9 mouse cellular contexts compared by ENCODE assay signal in genomic region chr2:107289990-107290696, GRCm38 (mm10). TPM values are rescaled to one million over a fixed set of nuclear protein-coding genes. Genes with fewer than 3 reads are reported as not detected.
DNase-seq lines count a peak whose midpoint lies in the region; ATAC-seq and TF ChIP-seq lines count a peak whose summit lies in the region.
"Had no signal": no experiment of that assay in that cellular context is flagged by ENCODE, and none has a peak within 500 bp of the region (broad histone marks: within the 10 kb centered on the region; RNA-seq: fewer than 3 reads in every experiment).

Gene Kcna4 (plus strand): TSS chr2:107290639.

- H3K4me1 ChIP-seq in hindbrain, embryonic 12.5 days = peaks cover 5% of the 10 kb centered on the region
- peaks cover 12% of the 10 kb centered on the region; the same call in 1 of the 2 replicates for H3K4me1 ChIP-seq in midbrain, embryonic 15.5 days

- H3K9me3 ChIP-seq in hindbrain, embryonic 12.5 days (replicated peaks) = no peaks in the 10 kb centered on the region
- no peaks in the 10 kb centered on the region for H3K9me3 ChIP-seq in midbrain, embryonic 15.5 days

- TF ChIP-seq CTCF in gastrocnemius, adult 2 months (IDR thresholded peaks at IDR 0.05) = no peak

- 0 out of 2 replicates have a peak, but pooled peaks cover 3% of the 10 kb centered on the region for H3K27me3 ChIP-seq in hindbrain, embryonic 12.5 days
- H3K27me3 ChIP-seq in midbrain, embryonic 15.5 days (replicated peaks) = no peaks in the 10 kb centered on the region

- peak within 1 kb of the TSS; percentile 94 for H3K4me2 ChIP-seq in hindbrain, embryonic 12.5 days (replicated peaks)
- H3K4me2 ChIP-seq in midbrain, embryonic 15.5 days = peak within 1 kb of the TSS; percentile 90

- no peak within 1 kb of the TSS for H3K27ac ChIP-seq in gastrocnemius, adult 2 months
- no peak within 1 kb of the TSS for H3K27ac ChIP-seq in hindbrain, embryonic 12.5 days
- H3K27ac ChIP-seq in midbrain, embryonic 15.5 days = peak within 1 kb of the TSS; percentile 71
- H3K27ac ChIP-seq: macrophage had no signal

- H3K36me3 ChIP-seq in hindbrain, embryonic 12.5 days = no peaks in the 10 kb centered on the region
- 0 out of 2 replicates have a peak, but pooled peaks cover 2% of the 10 kb centered on the region for H3K36me3 ChIP-seq in midbrain, embryonic 15.5 days (replicated peaks)

- DNase-seq in gastrocnemius, adult 2 months = no peak
- DNase-seq in gastrocnemius, adult 18-20 months (ENCODE audit: low spot score) = no peak
- DNase-seq in c-Kit-positive CD71-positive TER-119-negative erythroid progenitor cells, embryonic 14.5 days (ENCODE audit: low read depth) = peak; percentile 5
- peak; percentile 40 for DNase-seq in forelimb bud, embryonic 11.5 days (ENCODE audit: low read depth, low spot score)
- peak; percentile 61 to 78 for DNase-seq in left cerebral cortex, postnatal 10 days (ENCODE audit: extremely low spot score in 1 of 2, low spot score in 2 of 2)
- no peak for DNase-seq in urinary bladder, postnatal 10 days (ENCODE audit: low spot score)

- H3K9ac ChIP-seq in hindbrain, embryonic 12.5 days = peak within 1 kb of the TSS; percentile 53
- H3K9ac ChIP-seq in midbrain, embryonic 15.5 days = peak within 1 kb of the TSS; percentile 68

- WGBS in hindbrain, embryonic 12.5 days = 5% methylated on average over 24 of the region's 24 CpGs
- 5% methylated on average over 24 of the region's 24 CpGs for WGBS in midbrain, embryonic 15.5 days

- ATAC-seq in hindbrain, embryonic 12.5 days (ENCODE audit: low FRiP score) = peak; percentile 95
- ATAC-seq in midbrain, embryonic 15.5 days (replicated peaks) = peak; percentile 97

- peak within 1 kb of the TSS; percentile 39 for H3K4me3 ChIP-seq in gastrocnemius, adult 2 months
- H3K4me3 ChIP-seq in hindbrain, embryonic 12.5 days = peak within 1 kb of the TSS; percentile 51
- peak within 1 kb of the TSS; percentile 67 for H3K4me3 ChIP-seq in midbrain, embryonic 15.5 days

- intact Hi-C loops in gastrocnemius, adult 2 months (cut with DNase I) = no loop called here
- intact Hi-C loops in left cerebral cortex, postnatal 10 days (cut with DNase I) = loop anchor here (10.0 kb wide), 2 partner anchors 315 to 565 kb away; partner anchors contain the start of gene Arl14ep

RNA-seq across cellular contexts. Expression of gene Kcna4, which starts in this region (rescaled TPM):
- total RNA-seq in gastrocnemius, adult 2 months (2021) = not detected
- not detected for total RNA-seq in gastrocnemius, adult 18-20 months (2021)
- polyA plus RNA-seq in hindbrain, embryonic 12.5 days (2016; fragmentation: Nextera tagmentation; extraction: Ambion mirVana) = 2.0 and 3.1 TPM in 2 replicates
- total RNA-seq in left cerebral cortex, postnatal 10 days (2021) = 10 to 100 TPM; 29.9 to 35.8 TPM
- polyA plus RNA-seq in midbrain, embryonic 15.5 days (2015; fragmentation: Nextera tagmentation; extraction: Ambion mirVana) = 9.3 and 9.6 TPM in 2 replicates
- polyA plus RNA-seq: macrophage had no signal

Comparison
In these comparisons a context has a peak if more than half of its experiments do, and no peak if none do; other contexts are left out.
1. RNA of gene Kcna4 (total RNA-seq): 29.9 to 35.8 TPM in left cerebral cortex, postnatal 10 days; not detected in gastrocnemius, adult 2 months and not detected in gastrocnemius, adult 18-20 months; every median in the first group is over 10 times any median in the second.
2. DNase-seq: peak in c-Kit-positive CD71-positive TER-119-negative erythroid progenitor cells, embryonic 14.5 days (single experiment), forelimb bud, embryonic 11.5 days (single experiment) and left cerebral cortex, postnatal 10 days (2 of 2); none in gastrocnemius, adult 2 months (single experiment), gastrocnemius, adult 18-20 months (single experiment) and urinary bladder, postnatal 10 days (single experiment).
3. Peak in every context shown above with its lines, with median percentiles within 50 percentile points of each other: H3K4me3 ChIP-seq.